Mouse (Mus musculus): Measurements from ENCODE around the gene Tmem45b.

The Tmem45b gene

DNA sequence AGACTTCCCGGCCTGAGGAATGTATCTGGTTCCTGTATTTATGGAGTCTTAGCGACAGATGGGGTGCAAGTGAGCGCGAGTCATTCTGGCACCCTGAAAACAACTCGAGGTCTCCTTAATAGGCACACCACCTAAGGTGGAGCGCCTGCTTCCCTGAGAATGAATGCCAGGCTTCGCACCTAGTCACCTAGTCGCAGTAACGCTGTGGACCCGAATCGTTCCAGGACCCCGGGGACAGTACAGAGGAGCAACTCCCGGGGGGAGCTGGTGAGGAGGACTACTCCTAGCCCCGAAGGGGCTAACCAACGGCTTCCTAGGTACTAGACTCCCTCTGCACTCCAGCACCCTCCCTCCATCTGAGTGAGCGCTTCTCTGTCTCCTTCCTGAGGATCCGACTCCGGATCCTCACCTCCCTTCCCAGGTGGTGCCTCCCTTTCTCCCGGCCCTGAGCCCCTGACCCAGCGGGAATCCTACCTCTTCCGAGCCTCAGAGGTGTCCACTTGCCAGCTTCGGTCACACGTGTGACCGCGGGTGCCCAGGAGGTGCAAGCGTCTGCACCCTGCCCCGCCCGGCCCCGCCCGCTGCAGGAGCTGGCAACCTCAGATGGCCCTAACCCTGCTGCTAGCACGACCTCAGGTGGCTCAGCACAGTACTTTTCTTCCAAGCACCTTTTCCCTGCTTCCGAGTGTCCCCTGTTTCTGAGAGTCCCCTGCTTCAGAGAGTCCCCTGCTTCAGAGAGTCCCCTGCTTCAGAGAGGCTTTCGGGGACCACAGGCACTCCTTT is at the start of gene Tmem45b:
Gene Tmem45b, minus strand, starts transcription at position 771 of the 783 bp plus-strand sequence.
- no peak for DNase-seq (ENCODE audit: low read depth, low spot score)

DNA sequence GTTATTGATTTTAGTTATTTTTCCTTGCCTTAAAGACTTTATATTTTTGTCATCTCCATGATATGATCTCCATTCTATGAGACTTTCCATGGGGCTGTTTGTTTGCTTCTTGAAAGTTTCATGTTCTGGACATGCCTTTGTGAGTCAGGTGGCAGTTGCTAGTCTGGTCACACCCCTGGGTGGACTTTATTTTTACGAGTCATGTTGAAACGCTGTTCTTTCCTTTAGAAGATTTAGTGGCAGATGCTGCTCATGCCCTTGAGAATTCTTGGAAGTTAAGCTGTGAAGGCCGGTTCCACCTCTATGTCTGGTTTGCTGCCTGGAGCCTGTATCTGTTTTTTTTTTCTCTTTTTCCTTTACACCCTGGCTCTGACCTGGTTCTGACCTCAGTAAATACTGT is 43.9 kb upstream of the Tmem45b start:
- no peak for DNase-seq (ENCODE audit: low read depth, low spot score)

DNA sequence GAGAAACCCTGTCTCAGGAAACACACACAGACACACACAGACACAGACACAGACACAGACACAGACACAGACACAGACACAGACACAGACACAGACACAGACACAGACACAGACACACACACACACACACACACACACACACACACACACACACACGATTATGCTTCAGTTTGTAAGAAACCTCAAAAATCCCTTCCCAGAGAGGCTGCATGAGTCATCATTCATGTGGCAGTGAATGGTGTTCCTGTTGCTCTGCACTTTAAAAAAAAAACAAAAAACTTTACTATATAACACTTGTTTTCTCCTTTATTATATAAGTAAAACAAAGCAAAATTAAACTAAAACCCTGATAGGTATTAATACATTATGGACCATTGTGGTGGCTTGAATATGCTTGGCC is 37.0 kb upstream of the Tmem45b start:
- peak; percentile 78 for DNase-seq (ENCODE audit: low read depth, low spot score)

DNA sequence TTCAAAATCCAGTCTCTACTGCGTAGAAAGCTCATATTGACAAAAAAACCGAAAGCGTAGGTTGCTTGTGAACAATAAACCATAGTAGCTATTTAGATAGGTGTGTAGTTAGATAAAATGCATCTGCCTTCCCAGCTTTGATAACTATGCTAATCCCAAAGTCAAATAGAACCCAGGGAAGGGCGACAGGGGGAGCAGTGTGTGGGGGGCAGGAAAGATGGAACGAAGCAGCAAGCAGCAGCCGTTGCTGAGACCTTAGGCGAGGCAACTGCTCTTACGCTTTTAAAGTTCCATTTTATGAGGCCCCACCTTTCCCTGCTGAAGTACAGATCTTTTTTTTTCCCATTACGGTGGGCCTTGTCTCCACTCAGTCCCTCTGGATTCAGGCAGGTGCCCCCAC is 1.1 kb downstream of the Tmem45b start:
- no peak for DNase-seq (ENCODE audit: low read depth, low spot score)

DNA sequence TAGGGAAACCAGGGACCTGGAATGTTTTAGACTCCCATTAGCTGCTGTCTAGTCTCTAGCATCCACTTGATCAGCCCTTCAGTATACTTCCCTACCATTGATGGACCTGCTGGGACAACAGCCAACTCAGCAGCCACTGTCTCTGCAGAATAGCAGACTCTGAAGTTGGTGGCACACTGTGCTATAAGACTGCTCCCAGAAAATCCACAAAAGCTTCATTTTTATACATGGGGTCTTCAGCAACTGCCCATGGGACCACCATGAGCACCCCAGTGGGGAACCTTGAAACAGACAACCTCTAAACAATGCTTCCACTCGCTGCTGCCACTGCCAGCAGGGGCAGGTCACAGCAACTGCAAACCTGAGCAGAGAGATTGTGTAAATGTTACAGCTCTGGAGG is 9.9 kb downstream of the Tmem45b start:
- DNase-seq (ENCODE audit: low read depth, low spot score) = no peak

DNA sequence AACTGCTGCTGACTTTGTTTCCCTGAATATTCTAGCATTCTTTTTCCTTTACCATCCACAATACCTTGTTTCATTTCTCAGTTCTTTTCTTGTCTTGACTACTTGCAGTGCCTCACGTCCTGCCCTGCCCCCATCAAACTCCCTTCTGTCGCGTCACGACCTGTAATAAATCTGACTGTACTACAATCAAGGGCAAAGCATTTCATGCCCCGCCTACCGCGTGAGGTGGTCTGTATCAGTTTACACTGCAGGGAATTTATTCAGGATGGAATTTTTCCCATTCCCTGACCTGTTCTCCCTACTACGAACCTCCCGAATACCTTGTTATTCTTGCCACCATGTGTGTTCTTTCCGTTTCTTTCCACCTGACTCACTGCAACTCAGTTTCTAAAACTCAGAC is 12.1 kb downstream of the Tmem45b start:
- DNase-seq (ENCODE audit: low read depth, low spot score) = no peak

DNA sequence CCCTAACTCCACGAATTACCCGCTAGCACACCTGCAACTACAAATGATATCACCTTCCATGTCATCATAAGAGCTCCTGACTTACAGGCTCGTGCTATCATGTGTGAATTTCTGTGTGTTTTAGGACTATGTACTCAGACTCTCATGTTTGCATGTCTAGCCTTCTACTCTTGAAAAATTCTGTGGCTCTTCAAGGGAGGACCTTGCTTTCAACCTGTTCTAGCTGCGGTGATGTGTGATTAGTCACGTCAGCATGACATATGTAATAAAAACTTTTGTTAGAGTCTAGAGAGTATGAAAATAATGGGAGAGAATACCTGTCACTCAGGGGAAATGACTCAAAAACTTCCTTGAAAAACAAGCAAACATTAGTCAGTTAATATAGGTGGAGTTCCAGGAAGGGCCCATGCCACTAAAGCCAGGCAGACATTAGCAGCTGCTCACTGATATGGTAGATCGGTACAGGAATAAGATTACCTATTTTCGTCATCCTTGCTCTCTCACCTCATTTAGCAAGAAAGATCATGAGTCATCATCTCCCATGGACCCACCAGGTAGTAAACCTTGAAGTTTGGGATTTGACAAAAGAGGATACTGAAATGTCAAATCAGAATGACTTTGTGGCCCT is 15.0 kb downstream of the Tmem45b start:
- DNase-seq (ENCODE audit: low read depth, low spot score) = no peak

DNA sequence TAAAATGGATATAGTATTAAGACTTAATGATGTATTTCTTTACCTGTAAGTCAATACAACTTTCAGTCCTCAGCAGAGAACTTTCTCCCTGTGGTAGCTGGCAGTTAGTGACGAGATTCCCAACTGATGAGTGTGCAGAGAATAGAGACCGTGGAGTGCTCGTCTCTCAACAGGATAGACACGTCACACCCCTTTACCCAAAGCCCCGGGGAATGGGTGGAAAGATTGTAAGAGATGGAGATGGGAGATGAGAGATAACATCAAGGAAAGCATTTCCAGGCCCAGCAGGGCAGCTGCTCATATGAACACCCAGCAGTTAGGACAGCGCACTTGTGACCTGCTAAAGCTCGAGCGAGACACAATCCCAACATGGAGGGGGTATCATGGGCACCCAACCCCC is 20.0 kb downstream of the Tmem45b start:
- DNase-seq (ENCODE audit: low read depth, low spot score) = no peak

DNA sequence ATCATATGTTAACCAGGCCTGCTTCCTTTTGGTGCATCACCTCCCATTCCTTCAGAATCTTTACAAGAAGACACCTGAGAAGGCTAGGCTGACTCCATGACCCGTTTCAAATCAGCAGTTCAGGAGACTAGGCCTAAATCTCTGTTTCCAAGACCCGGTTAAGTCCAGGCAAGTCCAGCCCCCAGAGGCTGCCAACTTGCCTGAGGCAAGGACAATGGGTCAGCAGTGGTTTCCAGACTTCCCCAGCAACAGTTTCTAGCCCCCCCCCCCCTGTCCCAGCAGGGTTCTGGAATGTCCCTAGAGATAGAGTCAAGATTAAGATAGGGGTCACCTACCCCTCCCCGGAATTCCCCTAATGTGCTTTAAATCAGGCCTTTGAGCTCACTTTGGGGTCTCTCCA is 22.8 kb downstream of the Tmem45b start:
- no peak for DNase-seq (ENCODE audit: low read depth, low spot score)

DNA sequence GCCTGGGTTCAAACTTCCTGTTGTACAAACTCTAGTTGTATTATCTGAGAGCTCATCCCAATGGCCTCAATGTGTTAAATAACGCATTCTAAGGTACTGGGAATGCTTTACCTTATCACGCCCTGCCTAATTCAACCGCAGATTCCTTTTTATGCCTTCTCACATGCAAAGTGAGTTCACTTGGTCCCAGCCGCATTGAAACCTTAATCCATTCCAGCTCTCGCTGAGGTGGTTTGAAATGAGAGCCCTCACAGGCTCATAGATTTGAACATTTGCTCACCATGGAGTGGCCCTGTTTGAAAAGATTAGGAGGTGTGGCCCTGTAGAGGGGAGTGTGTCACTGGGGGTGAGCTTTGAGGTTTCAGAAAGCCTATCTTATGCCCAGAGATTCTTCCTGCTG is 23.9 kb downstream of the Tmem45b start:
- DNase-seq (ENCODE audit: low read depth, low spot score) = no peak

DNA sequence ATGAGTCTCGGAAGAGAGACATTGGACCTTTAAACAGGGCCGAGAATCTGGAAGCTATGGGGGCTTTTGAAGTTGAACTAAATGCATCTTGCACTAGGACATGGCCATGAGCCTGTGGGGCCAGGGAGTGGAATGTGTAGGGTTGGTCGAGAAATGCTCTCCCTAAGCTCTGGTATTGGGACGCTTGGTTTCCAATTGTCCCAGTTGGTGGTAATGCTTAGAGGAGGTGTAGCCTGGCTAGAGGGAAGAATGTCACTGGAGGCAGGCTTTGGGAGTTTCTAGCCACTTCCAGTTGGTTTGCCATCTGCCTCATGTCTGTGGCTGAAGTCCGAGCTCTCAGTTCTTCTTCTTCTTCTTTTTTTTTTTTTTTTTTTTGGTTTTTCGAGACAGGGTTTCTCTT is 24.9 kb downstream of the Tmem45b start:
- no peak for DNase-seq (ENCODE audit: low read depth, low spot score)

DNA sequence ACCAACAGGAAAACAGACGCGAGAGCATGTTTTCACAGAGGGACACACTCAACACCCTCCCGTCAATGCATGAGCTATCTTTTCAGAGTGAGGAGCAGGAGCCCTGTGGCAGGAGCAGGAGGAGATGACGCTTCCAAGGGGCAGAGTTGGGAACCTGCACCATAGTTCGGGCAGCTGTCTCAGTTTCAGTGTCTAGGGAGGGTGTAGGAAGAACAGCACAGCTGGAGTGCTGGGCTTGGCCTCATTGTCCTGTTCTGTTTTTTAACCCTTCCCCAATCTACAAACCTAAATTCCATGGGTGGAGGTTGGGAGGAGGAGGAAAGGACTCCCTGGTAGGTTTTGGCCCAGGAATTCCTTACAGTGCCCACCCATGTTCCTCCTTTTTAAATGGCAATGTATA is 25.4 kb downstream of the Tmem45b start:
- no peak for DNase-seq (ENCODE audit: low read depth, low spot score)

DNA sequence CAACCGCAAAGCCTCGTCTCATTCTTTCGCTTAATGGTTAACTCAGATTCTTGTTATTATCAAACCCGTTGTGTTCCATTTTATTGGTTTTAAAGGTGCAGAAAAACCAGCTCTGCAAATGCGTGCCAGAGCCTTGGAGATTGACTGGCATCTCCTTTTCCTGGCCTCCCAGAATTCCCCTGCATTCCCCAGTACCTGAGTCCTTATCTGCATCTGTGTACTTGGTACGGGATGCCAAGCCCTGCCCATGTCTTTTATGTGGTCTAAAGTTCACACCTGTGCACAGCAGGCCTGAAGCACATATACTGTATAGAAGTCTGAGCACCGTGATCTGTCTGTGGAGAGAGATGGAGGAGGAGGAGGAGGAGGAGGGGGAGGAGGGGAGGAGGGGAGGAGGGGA is 26.4 kb downstream of the Tmem45b start:
- no peak for DNase-seq (ENCODE audit: low read depth, low spot score)

DNA sequence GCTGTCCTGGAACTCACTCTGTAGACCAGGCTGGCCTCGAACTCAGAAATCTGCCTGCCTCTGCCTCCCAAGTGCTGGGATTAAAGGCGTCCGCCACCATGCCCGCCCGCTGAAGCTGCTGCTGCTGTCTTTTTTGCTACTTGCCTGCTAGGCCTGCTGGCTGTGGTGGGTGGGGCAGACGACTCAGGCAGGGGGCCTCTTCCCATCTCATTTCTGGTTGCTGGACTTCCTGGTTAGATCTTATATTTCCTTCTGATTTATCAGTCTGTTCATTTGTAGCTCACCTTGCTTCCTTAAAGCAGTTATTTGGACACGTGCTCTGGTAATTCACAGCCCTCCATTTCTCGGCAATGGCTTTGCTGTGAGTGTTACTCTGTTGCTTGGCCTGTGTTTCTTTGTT is 28.8 kb downstream of the Tmem45b start:
- DNase-seq (ENCODE audit: low read depth, low spot score) = no peak

DNA sequence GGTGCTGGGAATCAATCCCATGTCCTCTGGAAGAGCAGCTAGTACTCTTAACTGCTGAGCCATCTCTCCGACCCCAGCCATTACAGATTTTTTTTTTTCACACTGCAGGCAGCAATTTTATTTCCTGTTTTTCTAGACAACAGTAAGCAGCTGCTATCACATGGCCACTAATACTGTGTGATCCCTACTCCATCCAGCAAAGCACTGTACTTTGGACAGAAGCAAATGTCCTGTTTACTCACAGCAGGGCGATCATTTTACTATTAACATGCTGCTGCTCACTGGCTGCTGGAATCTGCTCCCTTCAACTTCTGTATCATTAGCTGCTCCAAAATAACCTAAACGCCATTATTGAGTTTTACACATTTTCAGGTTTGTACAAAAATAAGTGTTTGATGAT is 30.8 kb downstream of the Tmem45b start:
- no peak for DNase-seq (ENCODE audit: low read depth, low spot score)

DNA sequence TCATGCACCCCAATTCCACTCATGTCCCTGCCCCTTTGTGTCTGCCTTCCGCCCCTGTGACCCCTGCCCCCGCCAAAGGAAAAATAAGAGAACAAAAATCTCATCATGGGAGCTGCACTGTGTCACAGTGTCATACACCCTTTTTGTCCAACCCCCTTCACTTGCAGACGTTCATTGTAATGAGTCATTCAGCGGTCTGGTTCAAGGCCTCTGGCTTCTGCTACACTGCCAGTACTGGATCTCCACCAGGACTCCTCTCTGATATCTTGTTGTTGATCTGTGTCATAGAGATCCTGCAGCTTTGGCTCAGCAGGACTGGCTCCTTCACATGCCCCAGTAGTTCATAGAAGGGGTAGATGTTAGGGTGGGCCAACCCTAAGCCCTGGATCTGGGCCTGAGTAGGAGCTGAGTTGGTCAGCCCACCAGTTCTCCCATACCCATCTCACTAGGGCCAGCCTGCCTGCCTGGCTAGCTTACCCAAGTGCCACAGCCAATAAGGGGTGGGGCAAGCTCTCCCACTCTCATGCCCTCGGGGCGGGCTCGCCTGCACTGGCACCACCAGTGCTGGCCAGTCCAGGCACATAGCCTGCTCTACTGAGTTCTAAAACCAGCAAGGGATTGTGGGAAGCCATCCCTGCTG is 31.8 kb downstream of the Tmem45b start:
- DNase-seq (ENCODE audit: low read depth, low spot score) = peak; percentile 63

DNA sequence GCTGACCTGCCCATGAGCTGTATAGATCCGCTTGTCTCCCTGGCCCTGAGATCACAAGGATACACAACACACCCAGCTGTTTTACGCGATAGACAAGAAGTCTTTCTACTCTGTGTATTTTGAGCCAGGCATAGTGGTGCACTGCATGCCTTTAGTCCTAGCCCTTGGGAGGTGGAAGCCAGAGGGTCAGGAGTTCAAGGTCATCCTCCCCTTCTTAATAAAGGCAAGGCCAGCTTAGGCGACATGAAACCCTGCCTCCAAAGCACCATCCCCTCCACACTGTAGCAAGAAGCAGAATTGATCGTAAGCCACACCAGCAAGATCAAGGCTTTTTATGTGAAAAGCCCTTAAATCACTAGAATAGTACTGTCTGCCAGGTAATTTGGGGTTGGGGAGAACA is 32.5 kb downstream of the Tmem45b start:
- DNase-seq (ENCODE audit: low read depth, low spot score) = no peak

DNA sequence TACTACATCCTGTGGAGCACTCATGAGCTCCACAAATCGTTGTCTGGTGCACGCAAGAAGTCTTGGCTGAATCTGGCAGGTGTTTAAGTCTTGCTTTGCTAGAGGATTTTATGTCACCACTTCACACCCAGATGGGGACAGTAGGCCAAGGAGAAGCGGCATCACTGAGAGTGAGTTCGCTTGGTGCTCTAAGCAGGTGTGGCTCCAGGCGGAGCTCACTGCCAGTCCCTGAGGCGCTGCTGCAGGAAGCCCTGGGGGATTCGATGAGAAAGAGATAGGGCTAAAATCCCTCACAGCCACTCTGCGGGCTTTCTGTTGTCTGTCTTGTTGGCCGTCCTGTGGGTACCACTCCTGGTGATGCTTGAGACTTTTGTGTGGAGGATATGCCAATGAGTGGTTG is 34.3 kb downstream of the Tmem45b start:
- no peak for DNase-seq (ENCODE audit: low read depth, low spot score)

DNA sequence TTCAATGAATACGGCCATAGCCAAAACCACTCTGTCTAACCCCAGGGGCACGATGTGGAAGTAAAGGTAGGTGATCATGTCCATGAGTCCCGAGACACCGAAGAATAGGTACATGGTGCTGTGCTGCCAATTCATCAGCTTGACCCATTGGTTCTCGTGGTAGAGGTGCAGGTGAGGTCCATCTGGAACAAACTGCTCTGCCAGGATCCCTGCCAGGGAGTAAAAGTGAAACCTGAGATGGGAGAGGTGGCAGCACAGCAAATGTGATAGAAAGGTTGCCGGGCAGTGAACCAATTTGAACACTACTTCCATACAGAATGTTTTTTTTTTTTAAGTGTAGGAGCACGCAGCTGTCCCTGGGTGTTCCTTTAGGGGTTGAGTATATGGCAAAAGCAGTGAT is 35.3 kb downstream of the Tmem45b start:
- no peak for DNase-seq (ENCODE audit: low read depth, low spot score)

DNA sequence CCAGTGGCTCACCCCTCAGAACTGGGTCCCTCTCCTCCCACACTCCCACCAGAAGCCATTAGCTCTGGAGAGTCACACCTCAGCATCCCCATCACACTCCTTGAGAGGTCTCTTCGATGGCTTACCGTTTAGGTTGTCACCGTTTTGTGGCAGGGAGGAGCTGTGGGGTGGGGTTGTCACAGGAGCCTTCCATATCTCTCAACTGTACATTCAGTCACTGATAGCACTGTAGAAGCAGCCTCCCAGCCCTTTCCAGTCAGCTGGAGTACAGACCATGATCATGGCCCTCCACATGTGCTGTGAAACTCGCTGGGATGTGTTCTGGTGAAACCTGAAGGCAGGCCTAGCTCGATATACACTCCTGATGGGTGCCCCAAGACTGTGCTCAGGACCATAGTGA is 42.1 kb downstream of the Tmem45b start:
- no peak for DNase-seq (ENCODE audit: low read depth, low spot score)

DNA sequence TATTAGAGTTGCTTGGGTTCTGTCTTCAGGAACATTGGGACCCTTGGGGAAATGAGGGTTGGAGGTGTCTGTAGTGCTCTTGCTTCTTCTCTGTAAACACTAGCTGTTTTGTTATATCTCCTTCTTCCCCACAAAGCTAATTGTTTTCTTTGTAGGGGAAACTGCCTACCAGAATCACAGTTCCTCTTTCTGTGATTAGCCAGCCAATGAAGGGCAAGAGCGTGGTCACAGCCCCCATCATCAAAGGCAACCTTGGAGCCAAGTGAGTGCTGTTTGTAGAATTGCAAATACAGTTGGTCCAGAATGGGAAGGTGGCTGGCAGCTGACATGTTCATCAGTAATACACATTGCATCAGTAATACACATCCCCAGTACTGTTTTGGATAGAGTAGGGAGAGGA is 45.4 kb downstream of the Tmem45b start:
- no peak for DNase-seq (ENCODE audit: low read depth, low spot score)

DNA sequence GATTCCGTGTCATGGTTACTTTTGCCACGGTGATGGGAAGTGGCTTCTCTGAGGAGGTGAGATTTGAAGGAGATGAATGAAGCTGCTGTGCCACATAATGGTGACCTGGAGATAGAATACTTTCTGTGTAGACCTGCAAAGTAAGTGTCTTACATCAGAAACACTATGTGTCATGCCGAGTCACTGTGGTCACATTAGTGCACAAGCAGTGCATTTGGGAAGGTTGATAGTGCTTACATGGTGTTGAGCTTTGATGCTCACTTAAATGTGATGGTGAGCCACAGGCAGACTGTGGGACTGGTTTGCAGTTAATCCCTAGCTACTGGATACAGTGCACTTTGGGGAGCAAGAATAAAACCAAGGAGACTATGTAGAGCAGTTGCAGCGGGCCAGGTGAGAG is 52.1 kb downstream of the Tmem45b start:
- peak; percentile 44 for DNase-seq (ENCODE audit: low read depth, low spot score)

DNA sequence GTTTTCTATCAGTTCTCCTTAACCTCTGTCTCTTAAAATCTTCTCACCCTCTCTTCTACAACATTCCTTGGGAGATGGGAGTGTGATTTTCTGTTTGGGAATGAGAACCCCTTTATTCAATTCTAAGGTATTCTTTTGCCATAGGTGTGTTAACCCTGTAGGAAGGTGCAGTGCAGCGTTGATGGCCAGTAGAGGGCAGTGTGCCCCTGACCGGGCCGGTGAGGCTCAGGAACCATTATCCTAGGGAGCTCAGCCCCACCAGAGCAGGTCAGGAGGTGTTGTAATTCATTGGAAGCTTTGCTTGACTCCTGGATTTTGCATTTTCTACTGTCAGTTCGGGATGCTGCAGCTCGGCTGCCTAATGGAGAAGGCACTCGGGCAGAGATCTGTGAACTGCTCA is 59.0 kb downstream of the Tmem45b start:
- DNase-seq (ENCODE audit: low read depth, low spot score) = peak; percentile 37
